Mouse (Mus musculus): ENCODE results near the gene Chd2.

DNA sequence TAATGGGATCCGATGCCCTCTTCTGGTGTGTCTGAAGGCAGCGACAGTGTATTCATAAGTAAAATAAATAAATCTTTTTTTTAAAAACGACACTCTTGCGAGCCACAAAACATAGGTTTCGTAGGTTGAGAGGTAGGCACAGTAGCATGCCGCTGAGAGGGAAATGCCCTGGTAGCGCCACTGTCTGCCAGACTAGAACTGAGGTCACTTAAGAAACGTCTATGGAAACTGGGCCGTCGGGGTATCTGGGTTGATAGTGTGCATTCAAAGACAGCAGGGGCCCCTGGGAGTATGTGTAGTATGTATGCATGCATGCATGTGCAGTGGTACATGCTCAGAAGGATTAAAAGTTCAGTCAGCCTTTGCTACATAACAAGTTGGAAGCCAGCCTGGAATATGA lies 21.4 kb downstream of the Chd2 start:
- no peak for TF ChIP-seq CTCF (IDR thresholded peaks at IDR 0.05; ENCODE audit: extremely low read depth, insufficient read depth, insufficient read length, insufficient replicate concordance)
- TF ChIP-seq POLR2A (IDR thresholded peaks at IDR 0.05; ENCODE audit: low read depth, low read length), result no peak
